Mouse (Mus musculus) heart, adult 2 months (tissue): ENCODE data around the gene Abhd6.

ENCODE experiments used
- CTCF ChIP-seq: fragments of 200-600 bp; IDR thresholded peaks from 2 replicates; pipeline ENCODE4 v1.8.1; 2022; ENCODE audit warnings: antibody characterized with exemption, mild to moderate bottlenecking, moderate library complexity
- EP300 ChIP-seq: fragments of 200-500 bp; IDR thresholded peaks from 2 replicates; pipeline ENCODE4 v1.6.1; 2011; ENCODE audit warnings: low read depth, low read length, control low read depth; ENCODE audit not compliant: insufficient read depth
- POLR2A ChIP-seq: fragments of 200-500 bp; IDR thresholded peaks from 2 replicates; pipeline ENCODE4 v1.6.1; 2011; ENCODE audit warnings: mild to moderate bottlenecking, low read depth, low read length, control low read depth; ENCODE audit not compliant: insufficient read depth

GRCm38 (mm10) chr14:8034561-8034960 is 31.9 kb downstream of the Abhd6 start:
- TF ChIP-seq CTCF (no peak), EP300 (no peak), POLR2A (no peak)
